Mouse (Mus musculus): ENCODE measurements around the gene Selplg.

GRCm38 (mm10) chr5:113850680-113851230, 18.3 kb upstream of the Selplg start:
- TF ChIP-seq CTCF (IDR thresholded peaks at IDR 0.05; ENCODE audit: low read depth, low read length) (no peak), GATA1 (IDR thresholded peaks at IDR 0.05; ENCODE audit: borderline replicate concordance, low read length) (no peak), POLR2AphosphoS5 (IDR thresholded peaks at IDR 0.05; ENCODE audit: insufficient replicate concordance, low read depth, low read length) (no peak), TAL1 (conservative IDR thresholded peaks at IDR 0.05; ENCODE audit: low read depth, low read length) (no peak)

Measured in G1E (cell line).